Mouse (Mus musculus) heart, postnatal 36 days (tissue): ENCODE measurements around the gene Hoxc10. TPM values are rescaled to one million over a fixed set of nuclear protein-coding genes. Genes with fewer than 3 reads are reported as not detected.

Experiments
- DNase-seq, 2 experiments: peaks; one replicate each; pipeline ENCODE4 v3.0.0; 2021 to 2022
- intact Hi-C: fragments of 180-260 bp; cut with DNase I; formaldehyde crosslinking; loops from one replicate; pipeline ENCODE4 v1.15.1; 2025
- total RNA-seq, 2 experiments: library from RNA; stranded (reverse); gene quantifications; 2 replicates each; pipeline ENCODE4 v1.2.3; 2021

The Hoxc10 gene
- not detected for total RNA-seq

GRCm38 (mm10) chr15:102966776-102967311 is at the start of gene Hoxc10:
Gene Hoxc10, plus strand, starts transcription at chr15:102966796.
- intact Hi-C loops: loop anchor here (10.0 kb wide), 1 partner anchor 272 kb away; no protein-coding TSS in a partner anchor
- DNase-seq: no peak

GRCm38 (mm10) chr15:102917972-102918572 is 48.5 kb upstream of the Hoxc10 start:
- intact Hi-C loops: no loop called here
- no peak for DNase-seq

- no peak for DNase-seq
- intact Hi-C loops: no loop called here
Measured at GRCm38 (mm10) chr15:102918611-102919265, 47.9 kb upstream of the Hoxc10 start.

- DNase-seq: no peak
- intact Hi-C loops: loop anchor here (5.0 kb wide), 1 partner anchor 113 kb away; no protein-coding TSS in a partner anchor
Measured at GRCm38 (mm10) chr15:102919336-102920180, 47.0 kb upstream of the Hoxc10 start.

- intact Hi-C loops: loop anchor here (5.0 kb wide), 1 partner anchor 112 kb away; no protein-coding TSS in a partner anchor
- DNase-seq: peak in 1 of 2 experiments; percentile 22
Measured at GRCm38 (mm10) chr15:102920619-102921018, 46.0 kb upstream of the Hoxc10 start.

GRCm38 (mm10) chr15:102921053-102922011 is 45.3 kb upstream of the Hoxc10 start, which contains the start of gene Hoxc13:
Gene Hoxc13, plus strand, starts transcription at chr15:102921103.
- DNase-seq: no peak
- intact Hi-C loops: loop anchor here (5.0 kb wide), 1 partner anchor 111 kb away; no protein-coding TSS in a partner anchor

- DNase-seq: no peak
- intact Hi-C loops: loop anchor here (5.0 kb wide), 1 partner anchor 110 kb away; no protein-coding TSS in a partner anchor
Measured at GRCm38 (mm10) chr15:102922012-102922362, 44.6 kb upstream of the Hoxc10 start.

GRCm38 (mm10) chr15:102922636-102923500 is 43.7 kb upstream of the Hoxc10 start:
- no peak for DNase-seq
- intact Hi-C loops: loop anchor here (5.0 kb wide), 1 partner anchor 109 kb away; no protein-coding TSS in a partner anchor

- intact Hi-C loops: no loop called here
- DNase-seq: no peak
Measured at GRCm38 (mm10) chr15:102927032-102927645, 39.5 kb upstream of the Hoxc10 start.

- DNase-seq: no peak
- intact Hi-C loops: no loop called here
Measured at GRCm38 (mm10) chr15:102931706-102932358, 34.8 kb upstream of the Hoxc10 start.

- no peak for DNase-seq
- intact Hi-C loops: no loop called here
Measured at GRCm38 (mm10) chr15:102934438-102934837, 32.2 kb upstream of the Hoxc10 start.

GRCm38 (mm10) chr15:102934897-102935296 is 31.7 kb upstream of the Hoxc10 start:
- DNase-seq: no peak
- intact Hi-C loops: no loop called here

- intact Hi-C loops: no loop called here
- DNase-seq: no peak
Measured at GRCm38 (mm10) chr15:102936279-102936972, 30.2 kb upstream of the Hoxc10 start, which contains the start of gene Hoxc12. Gene Hoxc12, plus strand, starts transcription at chr15:102936757.

GRCm38 (mm10) chr15:102937036-102937666 is 29.4 kb upstream of the Hoxc10 start:
- DNase-seq: no peak
- intact Hi-C loops: no loop called here

GRCm38 (mm10) chr15:102939256-102940155 is 27.1 kb upstream of the Hoxc10 start:
- intact Hi-C loops: no loop called here
- no peak for DNase-seq
